8 mouse cellular contexts compared by ENCODE assay signal in genomic region chr7:127614091-127614490, GRCm38 (mm10). TPM values are rescaled to one million over a fixed set of nuclear protein-coding genes. Genes with fewer than 3 reads are reported as not detected.
DNase-seq lines count a peak whose midpoint lies in the region; ATAC-seq and TF ChIP-seq lines count a peak whose summit lies in the region.

No protein-coding gene starts in this region.

- H3K27me3 ChIP-seq in heart, embryonic 12.5 days (replicated peaks) = no peaks in the 10 kb centered on the region
- H3K27me3 ChIP-seq in G1E (ENCODE audit: insufficient read depth, low read length) = peaks cover 19% of the 10 kb centered on the region; the same call in 1 of the 2 replicates
- no peaks in the 10 kb centered on the region for H3K27me3 ChIP-seq in hindbrain, embryonic 11.5 days (ENCODE audit: control insufficient read depth, insufficient read depth, low read length)
- H3K27me3 ChIP-seq in liver, postnatal 0 days (ENCODE audit: insufficient read depth, low read length) = no peaks in the 10 kb centered on the region

- peak overlapping the region; percentile 100 for H3K4me3 ChIP-seq in heart, embryonic 12.5 days
- H3K4me3 ChIP-seq in G1E (ENCODE audit: low read depth, low read length) = peak overlapping the region; percentile 71
- peak overlapping the region; percentile 99 for H3K4me3 ChIP-seq in hindbrain, embryonic 11.5 days (ENCODE audit: low read depth, low read length)
- H3K4me3 ChIP-seq in liver, postnatal 0 days (ENCODE audit: low read depth, low read length) = peak overlapping the region; percentile 97

- DNase-seq in heart, postnatal 4 days = no peak
- DNase-seq in G1E (ENCODE audit: low spot score) = no peak
- DNase-seq in hindbrain, embryonic 11.5 days (ENCODE audit: low spot score) = no peak
- no peak for DNase-seq in liver, postnatal 0 days
- DNase-seq in urinary bladder, postnatal 14 days (ENCODE audit: low spot score) = no peak
- DNase-seq in right cerebral cortex, adult 2 months (ENCODE audit: low spot score in 2 of 2) = no peak
- no peak for DNase-seq in left cerebral cortex, postnatal 25 days (ENCODE audit: low spot score in 2 of 2)

- TF ChIP-seq CTCF in G1E (IDR thresholded peaks at IDR 0.05; ENCODE audit: low read depth, low read length) = no peak
- TF ChIP-seq CTCF in liver, postnatal 0 days (IDR thresholded peaks at IDR 0.05; ENCODE audit: low read depth) = no peak

- peaks cover 46% of the 10 kb centered on the region for H3K36me3 ChIP-seq in heart, embryonic 12.5 days
- peaks cover 39% of the 10 kb centered on the region for H3K36me3 ChIP-seq in G1E (replicated peaks)
- peaks cover 27% of the 10 kb centered on the region for H3K36me3 ChIP-seq in hindbrain, embryonic 11.5 days (ENCODE audit: control insufficient read depth, insufficient read depth, low read length)
- peaks cover 21% of the 10 kb centered on the region for H3K36me3 ChIP-seq in liver, postnatal 0 days (replicated peaks; ENCODE audit: insufficient read depth, low read length)

- no peak for TF ChIP-seq EP300 in liver, postnatal 0 days (IDR thresholded peaks at IDR 0.05; ENCODE audit: low read depth)

- peak overlapping the region; percentile 91 for H3K27ac ChIP-seq in heart, embryonic 12.5 days (ENCODE audit: poor library complexity, severe bottlenecking)
- no peak overlapping the region for H3K27ac ChIP-seq in hindbrain, embryonic 11.5 days (ENCODE audit: low read depth, low read length)
- H3K27ac ChIP-seq in liver, postnatal 0 days (ENCODE audit: low read depth) = peak overlapping the region; percentile 96

- peak overlapping the region; percentile 99 for H3K9ac ChIP-seq in heart, embryonic 12.5 days
- H3K9ac ChIP-seq in hindbrain, embryonic 11.5 days (ENCODE audit: low read depth, low read length) = peak overlapping the region; percentile 97
- H3K9ac ChIP-seq in liver, postnatal 0 days (replicated peaks) = peak overlapping the region; percentile 96

- WGBS in heart, embryonic 12.5 days = 30% methylated on average over 8 of the region's 8 CpGs
- 25% methylated on average over 8 of the region's 8 CpGs for WGBS in hindbrain, embryonic 11.5 days
- 35% methylated on average over 8 of the region's 8 CpGs for WGBS in liver, postnatal 0 days (ENCODE audit: insufficient replicate concordance)

- intact Hi-C loops in left cerebral cortex, postnatal 25 days (cut with DNase I) = loop anchor here (1.0 to 10.0 kb wide), 2 partner anchors 23 to 269 kb away; partner anchors contain the start of gene Zfp768

- peaks cover 20% of the 10 kb centered on the region for H3K4me1 ChIP-seq in heart, embryonic 12.5 days (replicated peaks)
- peaks cover 17% of the 10 kb centered on the region for H3K4me1 ChIP-seq in G1E (ENCODE audit: insufficient read depth, low read depth, low read length)
- peaks cover 6% of the 10 kb centered on the region; the same call in 1 of the 2 replicates for H3K4me1 ChIP-seq in hindbrain, embryonic 11.5 days (replicated peaks; ENCODE audit: control insufficient read depth, insufficient read depth, low read length)
- H3K4me1 ChIP-seq in liver, postnatal 0 days (ENCODE audit: insufficient read depth) = peaks cover 10% of the 10 kb centered on the region

- ATAC-seq in heart, embryonic 12.5 days (ENCODE audit: insufficient number of reproducible peaks, low FRiP score) = no peak
- no peak for ATAC-seq in G1E (ENCODE audit: extremely low read depth, insufficient number of reproducible peaks, low FRiP score, poor library complexity, severe bottlenecking)
- no peak for ATAC-seq in hindbrain, embryonic 11.5 days (ENCODE audit: low FRiP score)
- peak; percentile 45 for ATAC-seq in liver, postnatal 0 days

- H3K4me2 ChIP-seq in heart, embryonic 12.5 days = peak overlapping the region; percentile 86
- peak overlapping the region; percentile 74 for H3K4me2 ChIP-seq in hindbrain, embryonic 11.5 days (replicated peaks; ENCODE audit: low read depth, low read length)
- H3K4me2 ChIP-seq in liver, postnatal 0 days (ENCODE audit: low read depth, low read length) = peak overlapping the region; percentile 78

- H3K9me3 ChIP-seq in heart, embryonic 12.5 days (replicated peaks) = peaks cover 24% of the 10 kb centered on the region
- peaks cover 8% of the 10 kb centered on the region for H3K9me3 ChIP-seq in G1E (replicated peaks)
- H3K9me3 ChIP-seq in hindbrain, embryonic 11.5 days (ENCODE audit: control insufficient read depth, low read length) = no peaks in the 10 kb centered on the region
- no peaks in the 10 kb centered on the region for H3K9me3 ChIP-seq in liver, postnatal 0 days (ENCODE audit: low read length)

RNA-seq across cellular contexts. Expression of gene Zfp629, which starts 1.5 kb away (rescaled TPM):
- polyA plus RNA-seq in heart, embryonic 12.5 days (2016; fragmentation: Nextera tagmentation; extraction: Ambion mirVana) = 12.7 and 13.7 TPM in 2 replicates
- total RNA-seq in heart, postnatal 4 days (2021) = 10 to 100 TPM; 31.8 to 38.0 TPM
- total RNA-seq in G1E (2014; fragmentation: Nextera tagmentation) (11.3 and 11.8 TPM in 2 replicates), G1E (2017) (8.7 and 9.0 TPM in 2 replicates)
- 23.2 and 24.3 TPM in 2 replicates for polyA plus RNA-seq in G1E (2012)
- polyA plus RNA-seq in hindbrain, embryonic 11.5 days (2014; fragmentation: Nextera tagmentation; extraction: Ambion mirVana) = 28.0 and 31.0 TPM in 2 replicates
- polyA plus RNA-seq in liver, postnatal 0 days (2015; fragmentation: Nextera tagmentation; extraction: Ambion mirVana) = 1.8 and 2.0 TPM in 2 replicates
- total RNA-seq in left cerebral cortex, postnatal 25 days (2021) = 10 to 100 TPM; 22.2 to 24.8 TPM

RNA-seq across cellular contexts. Expression of gene Rnf40, which starts 25.5 kb away (rescaled TPM):
- 38.8 and 40.0 TPM in 2 replicates for polyA plus RNA-seq in heart, embryonic 12.5 days (2016; fragmentation: Nextera tagmentation; extraction: Ambion mirVana)
- total RNA-seq in heart, postnatal 4 days (2021) = 10 to 100 TPM; 47.8 to 49.7 TPM
- total RNA-seq in G1E (2014; fragmentation: Nextera tagmentation) (38.2 and 52.2 TPM in 2 replicates), G1E (2017) (48.7 and 50.3 TPM in 2 replicates)
- polyA plus RNA-seq in G1E (2012) = 47.9 and 55.8 TPM in 2 replicates
- 31.4 and 33.6 TPM in 2 replicates for polyA plus RNA-seq in hindbrain, embryonic 11.5 days (2014; fragmentation: Nextera tagmentation; extraction: Ambion mirVana)
- polyA plus RNA-seq in liver, postnatal 0 days (2015; fragmentation: Nextera tagmentation; extraction: Ambion mirVana) = 10.3 and 12.4 TPM in 2 replicates
- 10 to 100 TPM; 69.4 to 71.4 TPM for total RNA-seq in left cerebral cortex, postnatal 25 days (2021)

RNA-seq across cellular contexts. Expression of gene Ccdc189, which starts 25.7 kb away (rescaled TPM):
- 8.7 and 9.8 TPM in 2 replicates for polyA plus RNA-seq in heart, embryonic 12.5 days (2016; fragmentation: Nextera tagmentation; extraction: Ambion mirVana)
- total RNA-seq in heart, postnatal 4 days (2021) = 1 to 10 TPM; 6.5 to 9.2 TPM
- total RNA-seq in G1E (2014; fragmentation: Nextera tagmentation) (3.2 and 9.3 TPM in 2 replicates), G1E (2017) (4.0 and 5.6 TPM in 2 replicates)
- 2.5 and 3.9 TPM in 2 replicates for polyA plus RNA-seq in G1E (2012)
- 11.9 and 16.4 TPM in 2 replicates for polyA plus RNA-seq in hindbrain, embryonic 11.5 days (2014; fragmentation: Nextera tagmentation; extraction: Ambion mirVana)
- 4.4 and 4.7 TPM in 2 replicates for polyA plus RNA-seq in liver, postnatal 0 days (2015; fragmentation: Nextera tagmentation; extraction: Ambion mirVana)
- total RNA-seq in left cerebral cortex, postnatal 25 days (2021) = 1 to 10 TPM; 6.8 to 7.7 TPM

RNA-seq across cellular contexts. Expression of gene Phkg2, which starts 41.0 kb away (rescaled TPM):
- polyA plus RNA-seq in heart, embryonic 12.5 days (2016; fragmentation: Nextera tagmentation; extraction: Ambion mirVana) = 34.1 and 35.9 TPM in 2 replicates
- total RNA-seq in heart, postnatal 4 days (2021) = 10 to 100 TPM; 18.1 to 19.4 TPM
- 68.9 and 87.3 TPM in 2 replicates for total RNA-seq in G1E (2014; fragmentation: Nextera tagmentation)
- 42.3 and 47.8 TPM in 2 replicates for total RNA-seq in G1E (2017)
- polyA plus RNA-seq in G1E (2012) = 37.5 and 50.8 TPM in 2 replicates
- polyA plus RNA-seq in hindbrain, embryonic 11.5 days (2014; fragmentation: Nextera tagmentation; extraction: Ambion mirVana) = 50.4 and 54.0 TPM in 2 replicates
- polyA plus RNA-seq in liver, postnatal 0 days (2015; fragmentation: Nextera tagmentation; extraction: Ambion mirVana) = 14.5 and 17.0 TPM in 2 replicates
- 10 to 100 TPM; 76.9 to 89.1 TPM for total RNA-seq in left cerebral cortex, postnatal 25 days (2021)

RNA-seq across cellular contexts. Expression of gene Tmem265, which starts 52.9 kb away (rescaled TPM):
- 1.4 and 3.1 TPM in 2 replicates for polyA plus RNA-seq in heart, embryonic 12.5 days (2016; fragmentation: Nextera tagmentation; extraction: Ambion mirVana)
- under 1 TPM in 1 of 2 experiments, not detected in 1; 0.45 TPM for total RNA-seq in heart, postnatal 4 days (2021)
- total RNA-seq in G1E (2014; fragmentation: Nextera tagmentation) = not detected in 2 replicates
- 0.87 and 3.2 TPM in 2 replicates for total RNA-seq in G1E (2017)
- 1.5 and 2.5 TPM in 2 replicates for polyA plus RNA-seq in G1E (2012)
- 7.7 and 8.6 TPM in 2 replicates for polyA plus RNA-seq in hindbrain, embryonic 11.5 days (2014; fragmentation: Nextera tagmentation; extraction: Ambion mirVana)
- 3.3 and 3.5 TPM in 2 replicates for polyA plus RNA-seq in liver, postnatal 0 days (2015; fragmentation: Nextera tagmentation; extraction: Ambion mirVana)
- total RNA-seq in left cerebral cortex, postnatal 25 days (2021) = not detected
